Mouse (Mus musculus) heart, embryonic 14.5 days (tissue): ENCODE results near the gene Mrpl33. TPM values are rescaled to one million over a fixed set of nuclear protein-coding genes. Genes with fewer than 3 reads are reported as not detected.

Experiments used
- ATAC-seq: fragments of 200-750 bp; cut with Nextera tagmentation; 2 replicates; pipeline ENCODE4 v1.8.0; 2017; ENCODE audit warnings: low read depth, moderate TSS enrichment; ENCODE audit not compliant: insufficient number of reproducible peaks, insufficient read depth, low FRiP score
- H3K27ac ChIP-seq, 2 experiments: fragments of 200-500 bp in 1 of 2; fragments of 300-500 bp in 1 of 2; sonication (generic) in 1 of 2; replicated peaks in 1 of 2; 2 replicates each; pipeline ENCODE4 v1.5.1; 2012 to 2014; ENCODE audit warnings: low read depth in 2 of 2, low read length in 2 of 2, control low read depth in 1 of 2, mild to moderate bottlenecking in 1 of 2, mixed read lengths in 1 of 2; ENCODE audit not compliant: control insufficient read depth in 1 of 2, insufficient read depth in 1 of 2
- H3K27me3 ChIP-seq: fragments of 300-500 bp; sonication (generic); 2 replicates; pipeline ENCODE4 v1.6.1; 2014; ENCODE audit warnings: mild to moderate bottlenecking, low read length, control low read depth; ENCODE audit not compliant: control insufficient read depth, insufficient read depth
- H3K36me3 ChIP-seq: fragments of 300-500 bp; sonication (generic); 2 replicates; pipeline ENCODE4 v1.6.1; 2014; ENCODE audit warnings: mild to moderate bottlenecking, control low read depth, low read length, mixed read lengths; ENCODE audit not compliant: control insufficient read depth, insufficient read depth
- H3K4me1 ChIP-seq, 2 experiments: fragments of 200-500 bp in 1 of 2; fragments of 300-500 bp in 1 of 2; sonication (generic) in 1 of 2; 2 replicates each; pipeline ENCODE4 v1.6.1; 2012 to 2014; ENCODE audit warnings: low read length in 2 of 2, control low read depth in 1 of 2, mixed read lengths in 1 of 2; ENCODE audit not compliant: control insufficient read depth in 2 of 2, insufficient read depth in 2 of 2
- H3K4me2 ChIP-seq: fragments of 300-500 bp; sonication (generic); 2 replicates; pipeline ENCODE4 v1.6.1; 2014; ENCODE audit warnings: mild to moderate bottlenecking, low read length
- H3K4me3 ChIP-seq, 2 experiments: fragments of 200-500 bp in 1 of 2; fragments of 300-500 bp in 1 of 2; sonication (generic) in 1 of 2; 2 replicates each; pipeline ENCODE4 v1.5.1; 2012 to 2014; ENCODE audit warnings: low read length in 2 of 2, mild to moderate bottlenecking in 2 of 2, control low read depth in 1 of 2, low read depth in 1 of 2, moderate library complexity in 1 of 2; ENCODE audit not compliant: control insufficient read depth in 1 of 2, insufficient read depth in 1 of 2
- H3K9ac ChIP-seq: fragments of 300-500 bp; sonication (generic); 2 replicates; pipeline ENCODE4 v1.6.1; 2014; ENCODE audit warnings: mild to moderate bottlenecking, low read length
- H3K9me3 ChIP-seq: fragments of 300-500 bp; sonication (generic); 2 replicates; pipeline ENCODE4 v1.6.1; 2016; ENCODE audit warnings: low read length, control low read depth; ENCODE audit not compliant: control insufficient read depth
- WGBS: fragments of 180-500 bp; shearing (Covaris S2); extraction: QIAGEN DNeasy Blood & Tissue Kit; methylation state at CpG from one replicate; pipeline ENCODE4 v1.1.7; 2014; 5-methylcytosine and 5-hydroxymethylcytosine counted together
- polyA plus RNA-seq: library from polyadenylated mRNA; unstranded; fragments of >200 nt; fragmentation: Nextera tagmentation; extraction: Ambion mirVana; gene quantifications from 2 replicates; pipeline ENCODE4 v1.2.1, GENCODE M21; 2014

Gene Mrpl33
- polyA plus RNA-seq, 1 experiment from 2014 or later, result 456 TPM

DNA sequence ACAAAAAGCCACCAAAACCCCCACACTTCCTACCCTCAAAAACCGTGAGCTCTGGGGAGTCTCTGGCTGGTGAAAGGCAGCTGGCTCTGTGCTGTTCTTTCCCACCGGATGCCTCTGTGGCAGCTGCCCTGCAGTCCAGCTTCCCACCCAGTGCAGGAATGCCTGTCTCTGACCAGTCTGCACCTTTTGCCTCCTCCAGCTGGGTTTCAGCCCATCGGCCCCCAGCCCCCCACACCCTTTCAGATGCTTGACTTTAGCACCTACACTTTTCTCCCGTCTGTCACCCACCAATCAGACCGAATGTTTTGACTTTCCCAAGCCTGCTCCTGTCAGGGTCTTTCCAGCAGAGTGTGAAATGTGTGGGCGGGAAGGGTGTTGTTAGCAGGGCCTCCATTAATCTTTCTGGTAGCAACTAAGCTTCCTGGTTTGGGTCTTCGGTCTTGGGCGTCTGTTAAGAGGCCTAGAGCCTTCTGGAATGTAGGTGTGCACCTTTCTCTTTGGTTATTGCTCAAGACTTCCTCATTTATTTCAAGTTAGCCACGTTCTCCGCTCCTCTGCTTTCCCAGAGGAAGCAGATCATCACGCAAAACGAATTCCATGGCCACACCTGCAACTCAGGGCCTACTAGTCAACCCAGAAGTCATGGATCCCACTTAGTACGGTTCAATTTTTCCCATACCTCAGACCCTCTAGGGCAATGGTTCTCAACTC lies 13.8 kb downstream of the Mrpl33 start:
- no peak overlapping the region for H3K4me3 ChIP-seq
- 46% methylated on average over 13 of the region's 13 CpGs for WGBS

DNA sequence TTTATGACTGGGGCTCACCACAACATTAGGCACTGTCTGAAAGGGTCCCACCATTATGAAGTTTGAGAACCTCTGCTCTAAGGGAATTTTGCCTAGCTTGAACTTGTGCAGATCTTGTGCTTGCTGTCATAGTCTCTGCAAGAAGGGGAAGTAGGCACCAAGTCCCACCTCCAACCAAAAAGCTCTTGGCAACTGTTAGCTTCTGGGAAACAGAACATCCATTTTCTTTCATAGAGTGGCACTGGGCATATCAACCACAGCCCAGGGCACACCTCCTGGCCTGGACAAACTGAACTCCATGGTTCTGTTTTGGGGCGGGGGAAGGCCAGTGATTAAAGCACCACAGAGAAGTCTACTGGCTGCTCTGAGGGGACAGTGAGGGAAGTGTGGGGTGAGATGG lies 14.5 kb downstream of the Mrpl33 start:
- no peak overlapping the region for H3K4me3 ChIP-seq
- H3K27me3 ChIP-seq, result no peaks in the 10 kb centered on the region
- H3K9me3 ChIP-seq, result no peaks in the 10 kb centered on the region
- H3K27ac ChIP-seq, result no peak overlapping the region
- peaks cover 5 to 10% of the 10 kb centered on the region in 2 experiments for H3K4me1 ChIP-seq
- no peak for ATAC-seq
- H3K9ac ChIP-seq, result no peak overlapping the region
- peaks cover 7% of the 10 kb centered on the region for H3K36me3 ChIP-seq
- no peak overlapping the region for H3K4me2 ChIP-seq
- WGBS, result 83% methylated on average over 1 of the region's 1 CpGs

More for the DNA sequence above, 13.8 kb downstream of the Mrpl33 start:
- Histone ChIP-seq H3K9ac (no peak overlapping the region), H3K9me3 (no peaks in the 10 kb centered on the region), H3K4me1 (peaks cover 5 to 10% of the 10 kb centered on the region in 2 experiments), H3K27ac (no peak overlapping the region), H3K27me3 (no peaks in the 10 kb centered on the region), H3K4me2 (no peak overlapping the region), H3K36me3 (0 out of 2 replicates have a peak, but pooled peaks cover under 1% of the 10 kb centered on the region)
- no peak for ATAC-seq

DNA sequence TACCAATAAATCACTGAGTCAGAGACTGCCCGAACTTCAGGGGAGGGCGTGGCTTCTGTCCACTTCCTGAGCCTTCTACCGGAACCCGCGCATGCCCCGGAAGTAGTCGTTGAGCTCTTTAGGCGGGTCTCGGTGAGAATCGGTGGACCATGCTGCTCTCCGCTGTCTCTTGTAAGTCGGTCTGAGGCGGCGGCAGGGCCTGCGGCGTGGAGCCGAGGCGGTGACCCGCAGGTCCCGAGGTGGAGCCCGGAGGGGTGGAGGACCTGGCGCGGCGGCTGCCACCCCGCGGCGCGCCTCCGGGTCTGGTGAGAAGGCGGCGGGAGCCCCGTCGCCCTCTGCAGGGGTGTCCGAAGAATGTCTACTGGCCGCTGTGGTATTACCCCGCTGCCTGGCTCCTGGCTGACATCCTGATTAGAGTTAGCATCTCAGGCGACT lies 17.1 kb downstream of the Mrpl33 start:
- Histone ChIP-seq H3K4me2 (peak overlapping the region; percentile 68), H3K27ac (peak overlapping the region; percentile 80 to 92), H3K4me1 (peaks cover 3 to 10% of the 10 kb centered on the region in 2 experiments), H3K36me3 (peaks cover 33% of the 10 kb centered on the region), H3K9ac (peak overlapping the region; percentile 84), H3K9me3 (no peaks in the 10 kb centered on the region), H3K27me3 (no peaks in the 10 kb centered on the region), H3K4me3 (peak overlapping the region; percentile 66 to 74)
- peak; percentile 83 for ATAC-seq
- 0% methylated on average over 37 of the region's 37 CpGs for WGBS

DNA sequence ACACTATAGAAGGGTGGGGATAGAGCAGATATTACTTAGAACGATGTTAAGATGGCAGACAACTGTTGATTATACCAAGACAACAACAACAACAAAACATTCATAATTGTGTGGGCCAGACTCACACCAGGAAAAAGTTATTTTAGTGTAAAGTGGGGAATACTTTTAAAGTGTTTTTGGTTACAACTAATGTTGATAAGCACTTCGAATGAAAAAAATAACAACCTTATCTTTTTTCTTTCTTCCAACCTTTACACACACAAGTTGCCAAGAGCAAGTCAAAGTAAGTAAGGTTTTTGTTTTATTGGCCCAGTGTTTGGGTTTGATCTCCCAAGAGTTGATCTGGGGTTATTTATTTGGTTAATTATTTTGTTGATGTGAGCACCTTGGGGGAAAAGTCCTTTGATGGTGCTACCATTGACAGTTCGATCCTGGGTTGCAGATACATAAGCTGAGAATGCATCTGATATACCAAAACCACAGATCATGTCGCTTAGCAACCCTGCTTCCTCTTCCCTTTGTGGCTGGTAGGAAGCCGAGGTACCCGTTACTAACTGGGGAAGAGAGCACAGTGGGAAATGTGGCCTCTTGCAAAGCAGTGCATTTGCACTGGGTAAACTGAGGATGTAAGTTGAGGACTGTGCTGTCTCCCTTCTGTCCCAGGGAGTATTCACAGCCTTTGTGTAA lies 17.7 kb downstream of the Mrpl33 start:
- Histone ChIP-seq H3K27me3 (no peaks in the 10 kb centered on the region), H3K9me3 (no peaks in the 10 kb centered on the region), H3K4me1 (peaks cover 3 to 10% of the 10 kb centered on the region in 2 experiments), H3K27ac (peak overlapping the region; percentile 80 to 92), H3K9ac (peak overlapping the region; percentile 84), H3K4me2 (peak overlapping the region; percentile 68), H3K36me3 (peaks cover 39% of the 10 kb centered on the region), H3K4me3 (peak overlapping the region; percentile 66 to 74)
- ATAC-seq, result no peak
- WGBS, result 53% methylated on average over 6 of the region's 6 CpGs

DNA sequence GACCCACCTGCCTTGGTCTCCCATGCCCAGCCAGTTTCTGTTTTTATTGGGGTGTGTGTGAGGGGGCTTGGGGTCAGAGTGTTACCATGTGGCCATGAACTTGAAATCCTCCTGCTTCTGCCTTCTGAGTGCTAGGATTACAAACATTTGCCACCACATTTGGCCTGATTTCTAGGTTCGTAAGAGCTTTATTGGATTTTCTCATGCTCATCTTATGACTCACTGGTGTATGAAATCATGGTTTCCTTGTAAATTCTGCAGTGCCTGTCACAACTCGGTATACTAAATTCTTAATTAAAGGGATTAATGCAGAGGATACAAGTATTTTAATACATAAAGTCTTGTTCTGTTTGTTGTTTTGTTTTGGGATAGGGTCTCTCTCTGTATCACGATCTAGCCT lies 23.6 kb downstream of the Mrpl33 start:
- ATAC-seq, result no peak
- H3K4me2 ChIP-seq, result no peak overlapping the region
- no peak overlapping the region for H3K4me3 ChIP-seq
- no peaks in the 10 kb centered on the region for H3K27me3 ChIP-seq
- no peaks in the 10 kb centered on the region for H3K9me3 ChIP-seq
- H3K27ac ChIP-seq, result no peak overlapping the region
- no peak overlapping the region for H3K9ac ChIP-seq
- 91% methylated on average over 3 of the region's 3 CpGs for WGBS
- H3K36me3 ChIP-seq, result peaks cover 69% of the 10 kb centered on the region
- H3K4me1 ChIP-seq, result peaks cover 0 to under 1% of the 10 kb centered on the region in 2 experiments; a peak in 1 of 4 replicates

DNA sequence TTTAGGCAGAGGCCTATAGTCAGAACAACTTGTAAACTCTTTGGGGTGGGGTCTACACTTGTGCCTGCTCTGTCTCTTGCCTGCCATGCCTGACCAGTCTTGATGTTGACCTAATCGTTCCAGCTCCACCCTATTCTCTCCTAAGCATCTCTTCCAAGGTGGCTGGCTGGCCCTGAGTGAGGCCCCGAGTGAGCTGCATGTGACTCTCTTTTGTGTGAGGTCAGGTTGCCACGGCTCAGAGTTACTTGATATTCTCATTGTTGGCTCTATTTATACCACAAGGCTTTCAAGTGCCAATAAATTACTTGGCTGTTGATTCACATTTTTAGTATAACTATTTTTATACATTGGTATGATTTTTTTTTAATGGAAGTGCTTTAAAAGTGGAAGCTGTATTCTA lies 30.4 kb downstream of the Mrpl33 start:
- Histone ChIP-seq H3K36me3 (peaks cover 8% of the 10 kb centered on the region), H3K9ac (no peak overlapping the region), H3K9me3 (no peaks in the 10 kb centered on the region), H3K4me2 (no peak overlapping the region), H3K27ac (peak overlapping the region; percentile 73 to 76), H3K4me3 (no peak overlapping the region), H3K4me1 (peaks cover 34 to 44% of the 10 kb centered on the region in 2 experiments), H3K27me3 (no peaks in the 10 kb centered on the region)
- no peak for ATAC-seq
- WGBS, result 21% methylated on average over 3 of the region's 3 CpGs

DNA sequence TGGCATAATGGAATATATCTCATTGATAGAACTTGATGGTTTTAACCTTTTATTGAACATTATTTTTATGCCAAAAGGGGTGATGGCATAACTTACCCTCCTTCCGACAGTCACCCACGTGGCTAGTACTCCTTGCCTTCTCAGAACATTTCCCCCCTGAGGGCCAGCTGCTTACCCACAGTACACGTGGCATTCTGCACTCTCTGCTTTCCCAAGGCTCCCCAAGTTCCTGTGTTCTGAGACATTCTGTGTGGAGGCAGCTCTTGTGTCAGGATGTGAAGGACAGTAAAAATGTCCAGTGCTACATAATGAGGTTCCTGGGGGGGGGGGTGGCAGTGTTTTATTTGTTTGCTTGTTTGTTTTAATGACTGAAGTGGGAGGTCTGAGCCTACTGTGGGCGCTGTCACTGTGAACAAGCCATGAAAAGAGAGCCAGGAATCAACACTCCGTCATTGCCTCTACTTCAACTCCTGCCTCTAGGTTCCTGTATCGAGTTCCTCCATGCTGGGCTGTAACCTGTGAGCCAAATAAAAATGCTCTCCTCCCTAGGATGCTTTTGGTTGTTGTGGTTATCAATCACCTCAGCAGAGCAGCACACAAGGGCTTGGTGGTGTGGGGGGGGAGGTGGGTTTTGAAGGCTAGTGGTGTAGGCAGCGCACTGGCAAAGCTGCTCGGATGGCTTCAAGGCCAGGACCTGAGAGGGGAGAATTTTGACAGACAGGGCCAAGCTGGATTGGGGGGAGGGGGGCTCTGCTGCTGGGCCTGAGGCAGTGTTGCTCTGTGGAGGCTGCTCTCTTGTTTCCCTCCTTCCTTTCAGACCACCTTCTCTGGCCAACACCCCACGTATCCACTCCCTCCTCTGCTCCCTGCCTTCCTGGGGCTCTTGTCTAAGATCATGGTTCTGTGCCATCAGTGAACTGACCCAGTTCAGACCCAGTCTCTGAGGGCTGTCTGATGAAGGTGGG lies 31.1 kb downstream of the Mrpl33 start:
- H3K4me2 ChIP-seq, result no peak overlapping the region
- no peak overlapping the region for H3K4me3 ChIP-seq
- H3K27me3 ChIP-seq, result no peaks in the 10 kb centered on the region
- H3K9ac ChIP-seq, result no peak overlapping the region
- H3K27ac ChIP-seq, result peak overlapping the region in 1 of 2 experiments; percentile 88; a peak in 2 of 4 replicates
- 74% methylated on average over 9 of the region's 9 CpGs for WGBS
- no peak for ATAC-seq
- H3K4me1 ChIP-seq, result peaks cover 34 to 44% of the 10 kb centered on the region in 2 experiments
- peaks cover 2% of the 10 kb centered on the region; the same call in 1 of the 2 replicates for H3K36me3 ChIP-seq
- no peaks in the 10 kb centered on the region for H3K9me3 ChIP-seq
